Mouse (Mus musculus): Measurements from ENCODE around the gene Mmp12. TPM values are rescaled to one million over a fixed set of nuclear protein-coding genes. Genes with fewer than 3 reads are reported as not detected.
"Not testable (repeated sequence)": the region's sequence is repeated elsewhere in the genome, so short reads cannot be mapped to it uniquely, and the experiment has no call there.

Mmp12 gene
- total RNA-seq (2022): not detected

DNA sequence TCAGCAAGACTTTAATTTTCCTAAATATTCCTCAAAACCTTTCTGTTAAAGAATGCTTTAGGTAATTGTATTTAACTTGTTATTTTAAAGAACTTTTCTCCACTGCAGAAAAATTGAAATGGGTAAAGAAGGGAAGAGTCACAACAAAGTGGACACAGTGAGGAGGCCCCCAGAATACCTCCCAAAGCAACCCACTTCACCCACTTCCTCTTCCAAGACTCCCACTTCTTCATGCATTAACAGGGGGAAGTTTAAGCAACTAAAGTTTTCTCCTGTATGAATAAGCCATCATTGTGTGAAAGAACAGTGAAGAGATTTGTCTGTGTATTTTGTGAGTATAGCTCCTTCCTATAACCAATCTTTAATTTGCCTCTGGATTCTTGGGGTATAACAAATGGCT lies at the start of gene Mmp12:
TSS of gene Mmp12 (plus strand) at position 275 of the 400 bp plus-strand sequence.
- no peak for DNase-seq (ENCODE audit: low spot score in 2 of 2)

DNA sequence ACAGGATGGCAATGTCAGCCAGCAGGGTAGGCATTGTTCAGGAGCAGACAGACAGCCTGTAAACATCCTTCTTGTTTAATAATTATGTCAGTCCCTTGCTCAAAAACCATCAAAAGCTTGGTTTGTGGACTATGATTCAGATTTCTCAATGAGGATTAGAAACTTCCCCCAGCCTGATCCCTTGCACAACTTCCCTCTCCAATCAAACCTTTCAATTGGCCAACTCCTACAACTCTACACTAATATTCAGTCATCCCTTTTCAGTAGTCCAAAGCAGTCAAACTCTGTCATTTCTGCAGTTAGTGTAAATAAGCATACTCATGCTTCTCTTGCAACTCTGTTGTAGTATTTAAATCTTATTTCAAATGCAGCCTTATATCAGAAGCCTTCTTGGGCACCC lies 12.3 kb upstream of the Mmp12 start:
- no peak for DNase-seq (ENCODE audit: low spot score in 2 of 2)

DNA sequence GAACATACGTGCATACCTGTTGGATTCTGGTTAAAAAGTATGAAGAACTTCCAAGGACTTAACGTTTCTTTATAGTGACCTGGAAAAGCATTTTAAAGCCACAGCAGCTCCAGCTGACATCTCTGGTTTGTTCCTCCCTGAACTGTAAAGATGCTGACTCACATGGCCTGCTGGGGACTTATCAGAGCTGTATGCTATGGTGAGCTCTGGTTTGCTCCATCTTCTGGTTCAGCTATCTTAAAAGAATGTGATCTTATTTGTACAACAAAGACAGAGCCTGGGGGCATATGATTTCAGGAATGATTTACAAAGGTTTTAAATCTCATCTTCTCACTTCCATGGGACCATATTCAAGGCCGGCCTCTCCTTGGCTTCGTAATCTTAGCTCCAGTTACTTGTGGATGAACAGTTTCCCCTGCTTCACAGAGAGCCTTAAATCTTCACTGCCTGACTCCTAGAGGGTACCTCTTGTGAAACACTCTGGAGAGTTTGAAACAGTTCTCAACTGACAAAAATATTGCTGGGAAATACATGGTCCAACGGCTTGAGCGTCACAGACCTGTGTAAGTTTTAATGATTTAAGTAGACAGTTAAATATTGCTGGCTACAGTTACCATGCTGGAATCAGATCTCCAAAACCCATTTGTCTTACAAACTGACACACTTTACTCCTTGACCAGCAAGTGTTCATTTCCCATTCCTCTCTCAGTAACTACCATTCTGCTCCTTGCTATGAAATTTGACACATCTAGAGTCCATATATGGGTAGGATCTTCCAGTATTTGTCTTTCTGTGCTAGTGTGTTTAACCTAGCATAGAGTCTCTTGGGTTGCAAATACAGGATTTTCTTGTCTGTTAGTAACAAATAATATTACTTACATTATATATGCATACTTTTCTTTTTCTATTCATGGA lies 8.2 kb upstream of the Mmp12 start:
- DNase-seq (ENCODE audit: low spot score in 2 of 2): no peak

DNA sequence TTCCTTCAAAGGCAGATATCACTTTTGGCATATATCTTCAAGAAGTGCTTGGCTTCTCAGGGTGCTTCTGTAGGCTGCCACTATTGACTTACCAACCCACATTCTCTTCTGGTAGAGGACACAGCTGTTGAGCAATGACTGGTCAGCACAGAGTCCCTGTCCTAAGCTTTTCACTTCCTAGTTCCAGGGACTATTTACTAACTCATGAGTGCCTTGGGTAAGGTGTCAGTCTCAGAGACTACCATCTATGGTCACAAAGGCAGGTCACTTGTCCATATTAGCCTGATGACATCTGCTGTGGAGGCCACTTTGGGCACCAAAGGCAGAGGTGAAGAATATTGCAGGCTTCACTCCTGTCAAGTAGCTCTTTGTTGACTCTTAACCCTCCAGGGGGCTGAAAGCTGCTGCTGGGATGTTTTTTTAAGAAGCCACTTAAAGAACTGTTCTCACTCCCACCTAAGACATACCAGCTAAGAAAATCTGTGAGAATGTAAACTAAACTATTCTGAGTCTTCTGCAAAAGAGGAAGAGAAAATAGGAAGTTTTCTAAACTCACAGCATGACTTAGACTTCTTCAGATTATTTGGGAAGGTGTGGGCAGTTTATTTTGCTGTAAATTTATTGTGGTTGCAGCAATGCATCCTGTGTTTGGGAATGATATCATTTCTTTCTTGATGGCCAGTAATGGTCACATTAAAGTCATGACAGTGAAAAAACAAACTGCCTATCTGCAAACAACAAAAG lies 7.3 kb upstream of the Mmp12 start:
- DNase-seq (ENCODE audit: low spot score in 2 of 2): no peak

DNA sequence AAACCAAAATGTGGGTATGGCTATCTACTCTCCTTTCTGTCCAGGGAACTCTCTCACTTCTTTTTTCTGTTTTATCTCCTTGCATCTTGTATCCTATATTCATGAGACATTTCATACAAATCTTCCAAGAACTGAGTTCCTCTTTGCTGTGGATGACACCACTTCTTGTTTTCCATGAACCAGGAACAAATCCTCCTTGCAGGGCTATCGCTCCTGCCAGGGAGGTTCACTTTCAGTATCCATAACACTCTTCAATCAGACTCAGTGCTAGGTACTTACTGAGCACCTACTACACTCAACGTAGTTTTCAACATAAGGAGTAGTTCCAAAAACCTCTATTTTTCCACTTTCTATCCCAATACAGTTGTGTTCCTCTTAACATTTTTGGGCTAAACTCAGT lies 1.3 kb downstream of the Mmp12 start:
- DNase-seq (ENCODE audit: low spot score in 2 of 2): no peak

DNA sequence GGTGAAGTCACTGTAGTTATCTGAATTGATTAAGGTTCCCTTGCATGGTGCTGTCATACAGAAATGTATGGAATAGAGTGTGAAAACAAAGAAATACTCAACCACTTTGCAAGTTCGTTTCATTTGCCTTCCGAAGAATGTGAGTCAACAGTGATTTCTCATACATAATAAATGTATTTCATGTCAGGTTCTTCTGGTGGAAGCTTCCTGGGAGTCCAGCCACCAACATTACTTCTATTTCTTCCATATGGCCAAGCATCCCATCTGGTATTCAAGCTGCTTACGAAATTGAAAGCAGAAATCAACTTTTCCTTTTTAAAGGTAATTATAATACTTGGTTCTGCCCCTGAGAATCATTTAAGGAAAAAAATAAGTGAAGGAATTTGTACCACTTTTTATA lies 10.4 kb downstream of the Mmp12 start:
- DNase-seq (ENCODE audit: low spot score in 2 of 2): no peak

DNA sequence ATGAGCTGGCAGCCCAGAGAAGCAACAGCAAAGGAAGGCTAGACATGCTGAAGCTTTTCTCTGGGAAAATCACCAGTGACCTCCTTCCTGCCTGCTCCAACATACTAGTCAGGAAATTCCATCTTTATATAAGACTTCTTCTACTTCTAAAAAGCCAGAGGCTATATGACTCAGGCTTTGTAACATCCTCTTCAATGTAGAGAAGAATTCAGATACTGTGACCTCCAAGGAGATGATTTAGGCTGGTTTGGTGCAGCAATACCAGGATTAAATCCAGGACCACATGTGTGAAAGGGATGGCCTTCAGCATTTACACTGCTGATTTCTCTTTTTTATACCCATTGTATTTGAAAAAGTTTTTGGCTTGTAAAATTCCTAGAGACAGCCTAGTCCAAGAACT lies 43.8 kb downstream of the Mmp12 start, which contains the start of gene Mmp1b:
TSS of gene Mmp1b (minus strand) at position 101 of the 400 bp plus-strand sequence.
- no peak for DNase-seq (ENCODE audit: low spot score in 2 of 2)

DNA sequence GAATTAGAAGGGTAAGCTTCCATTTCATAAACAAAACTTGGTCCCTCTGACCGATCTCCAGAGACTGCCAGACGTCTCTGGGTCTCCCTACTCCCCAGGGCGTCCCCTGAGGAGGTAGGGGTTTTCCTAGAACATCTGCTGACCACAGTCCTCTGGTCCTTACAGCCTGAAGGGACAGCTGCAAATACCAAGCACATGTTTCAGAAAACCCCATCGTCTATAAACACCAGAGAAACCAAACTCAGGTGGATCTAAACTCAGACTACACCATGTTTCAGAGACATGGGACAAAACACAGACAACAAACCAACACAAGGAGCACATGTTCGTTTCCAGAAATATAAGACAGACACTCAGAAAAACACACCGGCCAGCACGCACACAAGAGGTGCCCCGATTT lies 52.4 kb downstream of the Mmp12 start:
- DNase-seq (ENCODE audit: low spot score in 2 of 2): not testable (repeated sequence)

Other genes starting within 250 kb of the Mmp12 start
- 1 to 10 TPM in 3 of 4 experiments, under 1 TPM in 1; 0.94 to 1.4 (median 1.1) TPM for gene Dync2h1, start 159.9 kb upstream of the Mmp12 start, total RNA-seq (2022)
- 10 to 100 TPM; 54.8 to 80.7 (median 69.8) TPM for gene Dcun1d5, start 159.9 kb upstream of the Mmp12 start, total RNA-seq (2022)
- gene Mmp13, start 71.9 kb upstream of the Mmp12 start, total RNA-seq (2022): not detected
- not detected for gene Mmp1b, start 43.7 kb downstream of the Mmp12 start, total RNA-seq (2022)
- under 1 TPM in 2 of 4 experiments, not detected in 2; 0.16 to 0.20 TPM for gene Mmp3, start 101.4 kb downstream of the Mmp12 start, total RNA-seq (2022)
- gene Mmp10, start 158.0 kb downstream of the Mmp12 start, total RNA-seq (2022): not detected
- gene Mmp8, start 214.1 kb downstream of the Mmp12 start, total RNA-seq (2022): not detected
- gene Mmp27, start 227.0 kb downstream of the Mmp12 start, total RNA-seq (2022): under 1 TPM in 2 of 4 experiments, not detected in 2; 0.17 to 0.20 TPM